Mouse (Mus musculus): ENCODE data around the gene Selenov. TPM values are rescaled to one million over a fixed set of nuclear protein-coding genes. Genes with fewer than 3 reads are reported as not detected.
"Not testable (repeated sequence)": the region's sequence is repeated elsewhere in the genome, so short reads cannot be mapped to it uniquely, and the experiment has no call there.

Gene Selenov
- total and polyA plus RNA-seq, 3 experiments = not detected

- H3K36me3 ChIP-seq (ENCODE audit: control insufficient read depth in 1 of 2, insufficient read depth in 2 of 2, low read length in 2 of 2) = peaks cover 0 to 3% of the 10 kb centered on the region in 2 experiments; a peak in 2 of 4 replicates
- no peak overlapping the region for H3K9ac ChIP-seq (ENCODE audit: control insufficient read depth, low read depth, low read length, poor library complexity, severe bottlenecking)
- H3K4me1 ChIP-seq (ENCODE audit: control insufficient read depth in 1 of 2, insufficient read depth in 2 of 2, low read length in 2 of 2) = peaks cover 0 to 4% of the 10 kb centered on the region in 2 experiments; a peak in 1 of 4 replicates
- no peaks in the 10 kb centered on the region for H3K27me3 ChIP-seq (ENCODE audit: control insufficient read depth in 1 of 2, insufficient read depth in 2 of 2, low read length in 2 of 2)
- H3K79me2 ChIP-seq (ENCODE audit: control insufficient read depth, insufficient read depth, low read length, poor library complexity) = no peaks in the 10 kb centered on the region
- DNase-seq (ENCODE audit: low read depth, low spot score) = no peak
- no peak overlapping the region for H3K4me3 ChIP-seq (ENCODE audit: control insufficient read depth in 1 of 2, insufficient read depth in 1 of 2, low read depth in 2 of 2, low read length in 2 of 2)
- TF ChIP-seq RCOR1 (IDR thresholded peaks at IDR 0.05; ENCODE audit: low read depth, low read length) (no peak), ZC3H11A (IDR thresholded peaks at IDR 0.05; ENCODE audit: low read depth, low read length) (no peak), MEF2A (IDR thresholded peaks at IDR 0.05; ENCODE audit: extremely low read depth, insufficient replicate concordance, low read depth, low read length, poor library complexity, severe bottlenecking) (no peak), TBP (IDR thresholded peaks at IDR 0.05; ENCODE audit: low read depth, low read length) (no peak), MXI1 (IDR thresholded peaks at IDR 0.05; ENCODE audit: low read depth, low read length) (no peak), POLR2A (IDR thresholded peaks at IDR 0.05; ENCODE audit: control insufficient read depth in 1 of 2, insufficient read depth in 1 of 2, low read depth in 1 of 2, low read length in 2 of 2, poor library complexity in 1 of 2) (no peak), CTCF (IDR thresholded peaks at IDR 0.05 in 2 of 3, conservative IDR thresholded peaks at IDR 0.05 in 1 of 3; ENCODE audit: control insufficient read depth in 1 of 3, insufficient read depth in 1 of 3, low read depth in 2 of 3, low read length in 3 of 3, poor library complexity in 1 of 3, severe bottlenecking in 1 of 3) (peak in 2 of 3 experiments; percentile 17 to 29; a peak in 3 of 6 replicates), TCF12 (IDR thresholded peaks at IDR 0.05; ENCODE audit: low read depth, low read length) (no peak), RAD21 (IDR thresholded peaks at IDR 0.05; ENCODE audit: low read depth, low read length) (peak; percentile 12), USF2 (IDR thresholded peaks at IDR 0.05; ENCODE audit: borderline replicate concordance in 1 of 2, insufficient read depth in 1 of 2, low read depth in 1 of 2, low read length in 2 of 2) (no peak), MAFK (IDR thresholded peaks at IDR 0.05; ENCODE audit: borderline replicate concordance, low read depth, low read length) (no peak), HCFC1 (IDR thresholded peaks at IDR 0.05; ENCODE audit: low read depth, low read length) (no peak), POLR2AphosphoS2 (IDR thresholded peaks at IDR 0.05; ENCODE audit: low read length) (no peak)
- H3K27ac ChIP-seq (ENCODE audit: control insufficient read depth, low read depth, low read length) = no peak overlapping the region
- H3K9me3 ChIP-seq (replicated peaks; ENCODE audit: insufficient read depth, low read length) = no peaks in the 10 kb centered on the region
These were observed 42.0 kb downstream of the Selenov start for GRCm38 (mm10) chr7:28248957-28249356.

GRCm38 (mm10) chr7:28243943-28244342 is 47.0 kb downstream of the Selenov start:
- H3K4me1 ChIP-seq (ENCODE audit: control insufficient read depth in 1 of 2, insufficient read depth in 2 of 2, low read length in 2 of 2); H3K79me2 ChIP-seq (ENCODE audit: control insufficient read depth, insufficient read depth, low read length, poor library complexity); H3K36me3 ChIP-seq (ENCODE audit: control insufficient read depth in 1 of 2, insufficient read depth in 2 of 2, low read length in 2 of 2); DNase-seq (ENCODE audit: low read depth, low spot score); H3K4me3 ChIP-seq (ENCODE audit: control insufficient read depth in 1 of 2, insufficient read depth in 1 of 2, low read depth in 2 of 2, low read length in 2 of 2); H3K27me3 ChIP-seq (ENCODE audit: control insufficient read depth in 1 of 2, insufficient read depth in 2 of 2, low read length in 2 of 2); H3K9ac ChIP-seq (ENCODE audit: control insufficient read depth, low read depth, low read length, poor library complexity, severe bottlenecking); H3K9me3 ChIP-seq (replicated peaks; ENCODE audit: insufficient read depth, low read length); H3K27ac ChIP-seq (ENCODE audit: control insufficient read depth, low read depth, low read length): not testable (repeated sequence)
- 0 out of 2 replicates have a peak, but pooled peaks have one; percentile 3 for TF ChIP-seq POLR2AphosphoS5 (IDR thresholded peaks at IDR 0.05; ENCODE audit: borderline replicate concordance, low read depth, low read length)

Other genes with a start within 250 kb of the Selenov start
- gene Psmc4, start 241.1 kb downstream of the Selenov start, total RNA-seq (2012; rRNA removed) = 267 and 275 TPM in 2 replicates
- gene Psmc4, start 241.1 kb downstream of the Selenov start, polyA plus RNA-seq (2012; ENCODE audit: insufficient read depth in 1 of 2, insufficient read length in 2 of 2, low read depth in 1 of 2, low replicate concordance in 2 of 2, missing spikeins in 1 of 2) = 100 to 1,000 TPM in 1 of 2 experiments, not detected in 1; 286 TPM
- gene Fcgbp, start 219.9 kb downstream of the Selenov start, total RNA-seq (2012; rRNA removed) = not detected in 2 replicates
- not detected for gene Fcgbp, start 219.9 kb downstream of the Selenov start, polyA plus RNA-seq (2012; ENCODE audit: insufficient read depth in 1 of 2, insufficient read length in 2 of 2, low read depth in 1 of 2, low replicate concordance in 2 of 2, missing spikeins in 1 of 2)
- not detected in 2 replicates for gene 9530053A07Rik, start 161.7 kb downstream of the Selenov start, total RNA-seq (2012; rRNA removed)
- gene 9530053A07Rik, start 161.7 kb downstream of the Selenov start, polyA plus RNA-seq (2012; ENCODE audit: insufficient read depth in 1 of 2, insufficient read length in 2 of 2, low read depth in 1 of 2, low replicate concordance in 2 of 2, missing spikeins in 1 of 2) = not detected
- gene Fbl, start 121.5 kb downstream of the Selenov start, total RNA-seq (2012; rRNA removed) = 262 and 268 TPM in 2 replicates
- 100 to 1,000 TPM in 1 of 2 experiments, not detected in 1; 819 TPM for gene Fbl, start 121.5 kb downstream of the Selenov start, polyA plus RNA-seq (2012; ENCODE audit: insufficient read depth in 1 of 2, insufficient read length in 2 of 2, low read depth in 1 of 2, low replicate concordance in 2 of 2, missing spikeins in 1 of 2)
- gene Dyrk1b, start 111.7 kb downstream of the Selenov start, total RNA-seq (2012; rRNA removed) = 0.69 and 0.85 TPM in 2 replicates
- gene Dyrk1b, start 111.7 kb downstream of the Selenov start, polyA plus RNA-seq (2012; ENCODE audit: insufficient read depth in 1 of 2, insufficient read length in 2 of 2, low read depth in 1 of 2, low replicate concordance in 2 of 2, missing spikeins in 1 of 2) = under 1 TPM in 1 of 2 experiments, not detected in 1; 0.89 TPM
- not detected in 2 replicates for gene Eid2, start 23.3 kb downstream of the Selenov start, total RNA-seq (2012; rRNA removed)
- not detected for gene Eid2, start 23.3 kb downstream of the Selenov start, polyA plus RNA-seq (2012; ENCODE audit: insufficient read depth in 1 of 2, insufficient read length in 2 of 2, low read depth in 1 of 2, low replicate concordance in 2 of 2, missing spikeins in 1 of 2)
- 3.2 TPM in 2 replicates for gene Eid2b, start 13.4 kb downstream of the Selenov start, total RNA-seq (2012; rRNA removed)
- 1 to 10 TPM in 1 of 2 experiments, not detected in 1; 5.3 TPM for gene Eid2b, start 13.4 kb downstream of the Selenov start, polyA plus RNA-seq (2012; ENCODE audit: insufficient read depth in 1 of 2, insufficient read length in 2 of 2, low read depth in 1 of 2, low replicate concordance in 2 of 2, missing spikeins in 1 of 2)
- gene Dll3, start 11.1 kb upstream of the Selenov start, total RNA-seq (2012; rRNA removed) = 0.15 and 0.16 TPM in 2 replicates
- under 1 TPM in 1 of 2 experiments, not detected in 1; 0.57 TPM for gene Dll3, start 11.1 kb upstream of the Selenov start, polyA plus RNA-seq (2012; ENCODE audit: insufficient read depth in 1 of 2, insufficient read length in 2 of 2, low read depth in 1 of 2, low replicate concordance in 2 of 2, missing spikeins in 1 of 2)
- gene Timm50, start 20.9 kb upstream of the Selenov start, total RNA-seq (2012; rRNA removed) = 142 and 167 TPM in 2 replicates
- 100 to 1,000 TPM in 1 of 2 experiments, not detected in 1; 216 TPM for gene Timm50, start 20.9 kb upstream of the Selenov start, polyA plus RNA-seq (2012; ENCODE audit: insufficient read depth in 1 of 2, insufficient read length in 2 of 2, low read depth in 1 of 2, low replicate concordance in 2 of 2, missing spikeins in 1 of 2)
- gene Supt5, start 47.6 kb upstream of the Selenov start, total RNA-seq (2012; rRNA removed) = 63.3 and 66.0 TPM in 2 replicates
- 100 to 1,000 TPM; 156 to 448 TPM for gene Supt5, start 47.6 kb upstream of the Selenov start, polyA plus RNA-seq (2012; ENCODE audit: insufficient read depth in 1 of 2, insufficient read length in 2 of 2, low read depth in 1 of 2, low replicate concordance in 2 of 2, missing spikeins in 1 of 2)
- gene Rps16, start 59.5 kb upstream of the Selenov start, total RNA-seq (2012; rRNA removed) = 2,133 and 2,343 TPM in 2 replicates
- gene Rps16, start 59.5 kb upstream of the Selenov start, polyA plus RNA-seq (2012; ENCODE audit: insufficient read depth in 1 of 2, insufficient read length in 2 of 2, low read depth in 1 of 2, low replicate concordance in 2 of 2, missing spikeins in 1 of 2) = 1,000 to 10,000 TPM; 1,661 to 1,740 TPM
- gene Plekhg2, start 81.4 kb upstream of the Selenov start, total RNA-seq (2012; rRNA removed) = 1.1 and 1.8 TPM in 2 replicates
- gene Plekhg2, start 81.4 kb upstream of the Selenov start, polyA plus RNA-seq (2012; ENCODE audit: insufficient read depth in 1 of 2, insufficient read length in 2 of 2, low read depth in 1 of 2, low replicate concordance in 2 of 2, missing spikeins in 1 of 2) = 1 to 10 TPM in 1 of 2 experiments, not detected in 1; 9.2 TPM
- 0.50 and 0.65 TPM in 2 replicates for gene Zfp36, start 89.1 kb upstream of the Selenov start, total RNA-seq (2012; rRNA removed)
- 1 to 10 TPM in 1 of 2 experiments, not detected in 1; 2.8 TPM for gene Zfp36, start 89.1 kb upstream of the Selenov start, polyA plus RNA-seq (2012; ENCODE audit: insufficient read depth in 1 of 2, insufficient read length in 2 of 2, low read depth in 1 of 2, low replicate concordance in 2 of 2, missing spikeins in 1 of 2)
- 23.7 and 31.1 TPM in 2 replicates for gene Med29, start 101.5 kb upstream of the Selenov start, total RNA-seq (2012; rRNA removed)
- gene Med29, start 101.5 kb upstream of the Selenov start, polyA plus RNA-seq (2012; ENCODE audit: insufficient read depth in 1 of 2, insufficient read length in 2 of 2, low read depth in 1 of 2, low replicate concordance in 2 of 2, missing spikeins in 1 of 2) = 10 to 100 TPM in 1 of 2 experiments, not detected in 1; 39.6 TPM
- gene Paf1, start 101.8 kb upstream of the Selenov start, total RNA-seq (2012; rRNA removed) = 49.9 and 53.5 TPM in 2 replicates
- gene Paf1, start 101.8 kb upstream of the Selenov start, polyA plus RNA-seq (2012; ENCODE audit: insufficient read depth in 1 of 2, insufficient read length in 2 of 2, low read depth in 1 of 2, low replicate concordance in 2 of 2, missing spikeins in 1 of 2) = 100 to 1,000 TPM in 1 of 2 experiments, 10 to 100 TPM in 1; 99.9 to 645 TPM
- 25.1 and 31.2 TPM in 2 replicates for gene Gmfg, start 146.3 kb upstream of the Selenov start, total RNA-seq (2012; rRNA removed)
- gene Gmfg, start 146.3 kb upstream of the Selenov start, polyA plus RNA-seq (2012; ENCODE audit: insufficient read depth in 1 of 2, insufficient read length in 2 of 2, low read depth in 1 of 2, low replicate concordance in 2 of 2, missing spikeins in 1 of 2) = 10 to 100 TPM in 1 of 2 experiments, not detected in 1; 25.0 TPM
- 1.2 and 1.9 TPM in 2 replicates for gene Lrfn1, start 160.8 kb upstream of the Selenov start, total RNA-seq (2012; rRNA removed)
- 1 to 10 TPM in 1 of 2 experiments, not detected in 1; 5.8 TPM for gene Lrfn1, start 160.8 kb upstream of the Selenov start, polyA plus RNA-seq (2012; ENCODE audit: insufficient read depth in 1 of 2, insufficient read length in 2 of 2, low read depth in 1 of 2, low replicate concordance in 2 of 2, missing spikeins in 1 of 2)
- gene Ifnl2, start 219.3 kb upstream of the Selenov start, total RNA-seq (2012; rRNA removed) = not detected in 2 replicates
- not detected for gene Ifnl2, start 219.3 kb upstream of the Selenov start, polyA plus RNA-seq (2012; ENCODE audit: insufficient read depth in 1 of 2, insufficient read length in 2 of 2, low read depth in 1 of 2, low replicate concordance in 2 of 2, missing spikeins in 1 of 2)
- gene Ifnl3, start 231.7 kb upstream of the Selenov start, total RNA-seq (2012; rRNA removed) = not detected in 2 replicates
- not detected for gene Ifnl3, start 231.7 kb upstream of the Selenov start, polyA plus RNA-seq (2012; ENCODE audit: insufficient read depth in 1 of 2, insufficient read length in 2 of 2, low read depth in 1 of 2, low replicate concordance in 2 of 2, missing spikeins in 1 of 2)
- gene Sycn, start 249.7 kb upstream of the Selenov start, total RNA-seq (2012; rRNA removed) = not detected in 2 replicates
- not detected for gene Sycn, start 249.7 kb upstream of the Selenov start, polyA plus RNA-seq (2012; ENCODE audit: insufficient read depth in 1 of 2, insufficient read length in 2 of 2, low read depth in 1 of 2, low replicate concordance in 2 of 2, missing spikeins in 1 of 2)

Measured in MEL (cell line).